Mouse (Mus musculus): ENCODE results near the gene Gm45753. TPM values are rescaled to one million over a fixed set of nuclear protein-coding genes. Genes with fewer than 3 reads are reported as not detected.

Gene Gm45753
- polyA plus RNA-seq (2015; fragmentation: Illumina TruSeq; extraction: RNeasy Lipid Tissue Mini Kit (QIAGEN cat#74804); ENCODE audit: insufficient read depth, low replicate concordance): not detected

DNA sequence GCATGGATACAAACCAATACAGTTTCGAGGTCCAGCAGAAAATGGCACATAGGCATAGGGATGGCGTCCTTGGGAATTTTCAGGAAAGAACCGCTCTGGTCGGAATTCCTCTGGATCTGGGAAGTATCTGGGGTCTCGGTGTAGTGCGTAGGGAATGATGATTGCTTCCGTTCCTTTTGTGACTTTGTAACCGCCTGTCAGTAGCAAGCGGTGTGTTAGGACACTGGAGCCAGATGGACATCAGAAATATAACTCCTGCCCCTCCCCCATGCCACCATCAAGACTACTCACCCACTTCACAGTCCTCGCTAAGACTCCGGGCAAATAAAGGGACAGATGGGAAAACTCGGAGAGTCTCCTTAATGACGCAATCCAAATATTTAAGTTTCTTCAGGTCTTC is at the start of gene Gm45753:
Gene Gm45753 (minus strand): TSS at position 101 of the 400 bp plus-strand sequence.

GRCm38 (mm10) chr8:45332685-45333409 is 24.6 kb upstream of the Gm45753 start, which contains the start of gene Cyp4v3:
Gene Cyp4v3, minus strand, starts transcription at chr8:45333216.

GRCm38 (mm10) chr8:45294687-45295086 is 13.6 kb downstream of the Gm45753 start, which contains the start of gene Klkb1:
Gene Klkb1, minus strand, starts transcription at chr8:45294859.

GRCm38 (mm10) chr8:45261920-45262319 is 46.3 kb downstream of the Gm45753 start, which contains the start of gene F11:
Gene F11, minus strand, starts transcription at chr8:45262031.

Other genes starting within 250 kb of the Gm45753 start
- not detected for gene Mtnr1a, start 239.3 kb downstream of the Gm45753 start, polyA plus RNA-seq (2015; fragmentation: Illumina TruSeq; extraction: RNeasy Lipid Tissue Mini Kit (QIAGEN cat#74804); ENCODE audit: insufficient read depth, low replicate concordance)
- gene F11, start 46.4 kb downstream of the Gm45753 start, polyA plus RNA-seq (2015; fragmentation: Illumina TruSeq; extraction: RNeasy Lipid Tissue Mini Kit (QIAGEN cat#74804); ENCODE audit: insufficient read depth, low replicate concordance): not detected
- gene Klkb1, start 13.6 kb downstream of the Gm45753 start, polyA plus RNA-seq (2015; fragmentation: Illumina TruSeq; extraction: RNeasy Lipid Tissue Mini Kit (QIAGEN cat#74804); ENCODE audit: insufficient read depth, low replicate concordance): 0.17 TPM
- gene Cyp4v3, start 24.8 kb upstream of the Gm45753 start, polyA plus RNA-seq (2015; fragmentation: Illumina TruSeq; extraction: RNeasy Lipid Tissue Mini Kit (QIAGEN cat#74804); ENCODE audit: insufficient read depth, low replicate concordance): 23.6 TPM
- 5.9 TPM for gene Fam149a, start 73.8 kb upstream of the Gm45753 start, polyA plus RNA-seq (2015; fragmentation: Illumina TruSeq; extraction: RNeasy Lipid Tissue Mini Kit (QIAGEN cat#74804); ENCODE audit: insufficient read depth, low replicate concordance)
- 29.9 TPM for gene Tlr3, start 102.6 kb upstream of the Gm45753 start, polyA plus RNA-seq (2015; fragmentation: Illumina TruSeq; extraction: RNeasy Lipid Tissue Mini Kit (QIAGEN cat#74804); ENCODE audit: insufficient read depth, low replicate concordance)
- 51.9 TPM for gene Sorbs2, start 199.3 kb upstream of the Gm45753 start, polyA plus RNA-seq (2015; fragmentation: Illumina TruSeq; extraction: RNeasy Lipid Tissue Mini Kit (QIAGEN cat#74804); ENCODE audit: insufficient read depth, low replicate concordance)

Measured in spleen, adult 10 weeks (tissue).